ENCODE assay signal across 1 mouse cellular context in genomic region chr5:64778211-64778610, GRCm38 (mm10).
A peak's percentile ranks its signal among the peaks of the same experiment; 100 is the strongest.
TF ChIP-seq lines count a peak whose summit lies in the region.

No protein-coding gene starts in this region.

TF ChIP-seq in CH12.LX, 34 proteins besides CTCF, POLR2A, EP300 and RAD21 (continued from another document):
- TF ChIP-seq NRF1 (IDR thresholded peaks at IDR 0.05; ENCODE audit: low read depth, low read length) (no peak), IRF4 (IDR thresholded peaks at IDR 0.05; ENCODE audit: low read depth, low read length) (peak; percentile 18; the same call in 1 of the 2 replicates), UBTF (IDR thresholded peaks at IDR 0.05; ENCODE audit: low read depth, low read length) (no peak)
